Mouse (Mus musculus): Measurements from ENCODE around the gene Rbbp7.

DNA sequence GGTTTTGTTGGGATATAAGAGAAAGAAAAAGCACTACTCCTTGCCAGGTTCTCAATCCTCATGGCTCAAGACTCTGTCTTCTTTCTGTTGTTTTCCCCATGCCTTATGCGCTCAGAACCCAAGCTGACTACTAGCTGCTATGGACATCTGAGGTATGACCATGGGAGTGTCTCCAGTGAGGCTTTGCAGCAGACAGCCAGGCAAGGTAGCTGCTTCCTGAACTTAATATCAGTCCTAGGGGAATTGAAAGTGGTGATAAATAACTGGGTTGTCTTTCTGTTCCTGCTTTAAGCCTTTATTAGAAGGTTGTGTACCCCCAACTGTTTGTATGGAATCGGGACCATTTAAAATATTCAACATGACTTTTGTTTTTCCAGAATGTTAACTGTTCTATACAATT, 7.8 kb upstream of the Rbbp7 start:
- TF ChIP-seq CTCF (IDR thresholded peaks at IDR 0.05; ENCODE audit: insufficient read depth, low read depth, low read length) (no peak), POLR2A (IDR thresholded peaks at IDR 0.05; ENCODE audit: insufficient read depth, low read depth, low read length) (no peak)

Measured in olfactory bulb, adult 2 months (tissue).